Mouse (Mus musculus) midbrain, embryonic 12.5 days (tissue): ENCODE results near the gene Eipr1. TPM values are rescaled to one million over a fixed set of nuclear protein-coding genes. Genes with fewer than 3 reads are reported as not detected.

Experiments
- ATAC-seq: fragments of 200-750 bp; cut with Nextera tagmentation; 2 replicates; pipeline ENCODE4 v1.8.0; 2017; ENCODE audit warnings: low read depth, moderate TSS enrichment, moderate library complexity; ENCODE audit not compliant: low FRiP score
- H3K27ac ChIP-seq: fragments of 300-500 bp; sonication (generic); replicated peaks from 2 replicates; pipeline ENCODE4 v1.5.1; 2016; ENCODE audit warnings: mild to moderate bottlenecking
- H3K27me3 ChIP-seq: fragments of 300-500 bp; sonication (generic); 2 replicates; pipeline ENCODE4 v1.6.1; 2016; ENCODE audit warnings: mild to moderate bottlenecking
- H3K36me3 ChIP-seq: fragments of 300-500 bp; sonication (generic); 2 replicates; pipeline ENCODE4 v1.6.1; 2016
- H3K4me1 ChIP-seq: fragments of 300-500 bp; sonication (generic); 2 replicates; pipeline ENCODE4 v1.6.1; 2016
- H3K4me2 ChIP-seq: fragments of 300-500 bp; sonication (generic); replicated peaks from 2 replicates; pipeline ENCODE4 v1.6.1; 2016; ENCODE audit warnings: mild to moderate bottlenecking, moderate library complexity
- H3K4me3 ChIP-seq: fragments of 300-500 bp; sonication (generic); 2 replicates; pipeline ENCODE4 v1.5.1; 2016; ENCODE audit warnings: mild to moderate bottlenecking
- H3K9ac ChIP-seq: fragments of 300-500 bp; sonication (generic); replicated peaks from 2 replicates; pipeline ENCODE4 v1.6.1; 2016; ENCODE audit warnings: mild to moderate bottlenecking, moderate library complexity
- H3K9me3 ChIP-seq: fragments of 300-500 bp; sonication (generic); 2 replicates; pipeline ENCODE4 v1.6.1; 2016; ENCODE audit warnings: mild to moderate bottlenecking
- WGBS: fragments of 180-500 bp; shearing (Covaris S2); methylation state at CpG from one replicate; pipeline ENCODE4 v1.1.7; 2016; 5-methylcytosine and 5-hydroxymethylcytosine counted together
- polyA plus RNA-seq: library from polyadenylated mRNA; unstranded; fragments of >200 nt; fragmentation: Nextera tagmentation; extraction: Ambion mirVana; gene quantifications from 2 replicates; pipeline ENCODE4 v1.2.1, GENCODE M21; 2016

Eipr1 gene
- polyA plus RNA-seq, 1 experiment from 2014 or later: 53.6 TPM

GRCm38 (mm10) chr12:28863260-28863659 lies 111.7 kb downstream of the Eipr1 start:
- Histone ChIP-seq H3K36me3 (peaks cover 21% of the 10 kb centered on the region), H3K4me1 (peaks cover 30% of the 10 kb centered on the region), H3K9me3 (no peaks in the 10 kb centered on the region), H3K4me2 (no peak overlapping the region), H3K27me3 (no peaks in the 10 kb centered on the region), H3K4me3 (no peak overlapping the region), H3K27ac (peak overlapping the region; percentile 8; the same call in 1 of the 2 replicates), H3K9ac (no peak overlapping the region)
- 87% methylated on average over 12 of the region's 12 CpGs for WGBS
- ATAC-seq: no peak

- Histone ChIP-seq H3K36me3 (peaks cover 21% of the 10 kb centered on the region), H3K27ac (0 out of 2 replicates have a peak overlapping the region, but pooled peaks have one; percentile 0), H3K9me3 (no peaks in the 10 kb centered on the region), H3K4me2 (no peak overlapping the region), H3K9ac (no peak overlapping the region), H3K27me3 (no peaks in the 10 kb centered on the region), H3K4me1 (peaks cover 15% of the 10 kb centered on the region; the same call in 1 of the 2 replicates), H3K4me3 (no peak overlapping the region)
- no peak for ATAC-seq
- 81% methylated on average over 1 of the region's 1 CpGs for WGBS
Observed at GRCm38 (mm10) chr12:28866121-28866520, 114.5 kb downstream of the Eipr1 start.

- no peak overlapping the region for H3K27ac ChIP-seq
- H3K4me1 ChIP-seq: peaks cover 6% of the 10 kb centered on the region; the same call in 1 of the 2 replicates
- 91% methylated on average over 4 of the region's 4 CpGs for WGBS
- H3K9me3 ChIP-seq: no peaks in the 10 kb centered on the region
- ATAC-seq: no peak
- no peaks in the 10 kb centered on the region for H3K27me3 ChIP-seq
- no peak overlapping the region for H3K4me3 ChIP-seq
- H3K9ac ChIP-seq: no peak overlapping the region
- H3K36me3 ChIP-seq: peaks cover 18% of the 10 kb centered on the region
- no peak overlapping the region for H3K4me2 ChIP-seq
Observed at GRCm38 (mm10) chr12:28868794-28869193, 117.2 kb downstream of the Eipr1 start.

GRCm38 (mm10) chr12:28872271-28872670 lies 120.7 kb downstream of the Eipr1 start:
- H3K36me3 ChIP-seq: peaks cover 4% of the 10 kb centered on the region; the same call in 1 of the 2 replicates
- no peaks in the 10 kb centered on the region for H3K27me3 ChIP-seq
- H3K27ac ChIP-seq: no peak overlapping the region
- no peaks in the 10 kb centered on the region for H3K9me3 ChIP-seq
- WGBS: 85% methylated on average over 12 of the region's 12 CpGs
- no peak overlapping the region for H3K9ac ChIP-seq
- H3K4me1 ChIP-seq: peaks cover 5% of the 10 kb centered on the region; the same call in 1 of the 2 replicates
- ATAC-seq: no peak
- no peak overlapping the region for H3K4me2 ChIP-seq
- H3K4me3 ChIP-seq: no peak overlapping the region

- Histone ChIP-seq H3K4me1 (peaks cover 12% of the 10 kb centered on the region), H3K4me2 (no peak overlapping the region), H3K27me3 (no peaks in the 10 kb centered on the region), H3K9ac (no peak overlapping the region), H3K9me3 (no peaks in the 10 kb centered on the region), H3K36me3 (no peaks in the 10 kb centered on the region; the same call in 1 of the 2 replicates), H3K27ac (no peak overlapping the region), H3K4me3 (no peak overlapping the region)
- WGBS: 80% methylated on average over 8 of the region's 8 CpGs
- no peak for ATAC-seq
Observed at GRCm38 (mm10) chr12:28874781-28875251, 123.2 kb downstream of the Eipr1 start.

GRCm38 (mm10) chr12:28875471-28875870 lies 123.9 kb downstream of the Eipr1 start:
- WGBS: 84% methylated on average over 8 of the region's 8 CpGs
- peaks cover 18% of the 10 kb centered on the region for H3K4me1 ChIP-seq
- ATAC-seq: no peak
- no peak overlapping the region for H3K27ac ChIP-seq
- no peak overlapping the region for H3K9ac ChIP-seq
- no peak overlapping the region for H3K4me2 ChIP-seq
- no peaks in the 10 kb centered on the region for H3K9me3 ChIP-seq
- H3K4me3 ChIP-seq: no peak overlapping the region
- no peaks in the 10 kb centered on the region for H3K27me3 ChIP-seq
- H3K36me3 ChIP-seq: no peaks in the 10 kb centered on the region

- Histone ChIP-seq H3K27me3 (no peaks in the 10 kb centered on the region), H3K27ac (peak overlapping the region; percentile 47), H3K9ac (no peak overlapping the region), H3K9me3 (no peaks in the 10 kb centered on the region), H3K36me3 (no peaks in the 10 kb centered on the region), H3K4me1 (peaks cover 19% of the 10 kb centered on the region), H3K4me2 (no peak overlapping the region), H3K4me3 (no peak overlapping the region)
- ATAC-seq: no peak
Observed at GRCm38 (mm10) chr12:28880471-28880870, 128.9 kb downstream of the Eipr1 start.

- WGBS: 82% methylated on average over 6 of the region's 6 CpGs
- ATAC-seq: no peak
- H3K4me3 ChIP-seq: no peak overlapping the region
Observed at GRCm38 (mm10) chr12:28887712-28888111, 136.1 kb downstream of the Eipr1 start.

GRCm38 (mm10) chr12:28889068-28889674 lies 137.6 kb downstream of the Eipr1 start:
- Histone ChIP-seq H3K36me3 (no peaks in the 10 kb centered on the region), H3K27ac (peak overlapping the region; percentile 54; the same call in 1 of the 2 replicates), H3K27me3 (peaks cover 5% of the 10 kb centered on the region; the same call in 1 of the 2 replicates), H3K4me1 (peaks cover 4% of the 10 kb centered on the region), H3K4me3 (no peak overlapping the region), H3K4me2 (no peak overlapping the region), H3K9ac (no peak overlapping the region), H3K9me3 (no peaks in the 10 kb centered on the region)
- ATAC-seq: no peak; the same call in 1 of the 2 replicates
- 40% methylated on average over 7 of the region's 7 CpGs for WGBS

More at GRCm38 (mm10) chr12:28887712-28888111, 136.1 kb downstream of the Eipr1 start:
- Histone ChIP-seq H3K9ac (no peak overlapping the region), H3K4me1 (peaks cover 4% of the 10 kb centered on the region), H3K27ac (no peak overlapping the region), H3K9me3 (no peaks in the 10 kb centered on the region), H3K4me2 (no peak overlapping the region), H3K27me3 (peaks cover 5% of the 10 kb centered on the region; the same call in 1 of the 2 replicates), H3K36me3 (no peaks in the 10 kb centered on the region)

GRCm38 (mm10) chr12:28891523-28891922 lies 139.9 kb downstream of the Eipr1 start:
- Histone ChIP-seq H3K27me3 (0 out of 2 replicates have a peak, but pooled peaks cover 1% of the 10 kb centered on the region), H3K36me3 (no peaks in the 10 kb centered on the region), H3K4me1 (peaks cover 4% of the 10 kb centered on the region), H3K4me3 (no peak overlapping the region), H3K9ac (no peak overlapping the region), H3K9me3 (no peaks in the 10 kb centered on the region), H3K27ac (no peak overlapping the region), H3K4me2 (no peak overlapping the region)
- no peak for ATAC-seq
- WGBS: 60% methylated on average over 5 of the region's 5 CpGs

- H3K4me2 ChIP-seq: no peak overlapping the region
- no peaks in the 10 kb centered on the region for H3K9me3 ChIP-seq
- no peak overlapping the region for H3K4me3 ChIP-seq
- ATAC-seq: no peak
- H3K36me3 ChIP-seq: no peaks in the 10 kb centered on the region
- H3K27ac ChIP-seq: no peak overlapping the region
- 77% methylated on average over 3 of the region's 3 CpGs for WGBS
- H3K27me3 ChIP-seq: no peaks in the 10 kb centered on the region
- H3K4me1 ChIP-seq: no peaks in the 10 kb centered on the region; the same call in 1 of the 2 replicates
- H3K9ac ChIP-seq: no peak overlapping the region
Observed at GRCm38 (mm10) chr12:28896577-28896976, 145.0 kb downstream of the Eipr1 start.

- Histone ChIP-seq H3K9ac (no peak overlapping the region), H3K4me2 (no peak overlapping the region), H3K27me3 (no peaks in the 10 kb centered on the region), H3K4me3 (no peak overlapping the region), H3K9me3 (no peaks in the 10 kb centered on the region), H3K4me1 (no peaks in the 10 kb centered on the region), H3K36me3 (no peaks in the 10 kb centered on the region), H3K27ac (no peak overlapping the region)
- no peak for ATAC-seq
- 94% methylated on average over 6 of the region's 6 CpGs for WGBS
Observed at GRCm38 (mm10) chr12:28898307-28898706, 146.7 kb downstream of the Eipr1 start.
